Mouse (Mus musculus) kidney, postnatal 25 days (tissue): Measurements from ENCODE around the gene D630039A03Rik.
A peak's percentile ranks its signal among the peaks of the same experiment; 100 is the strongest.

Experiments used
- DNase-seq, 2 experiments: peaks; one replicate each; pipeline ENCODE4 v3.0.0; 2021; ENCODE audit warnings: mixed read lengths in 2 of 2

The D630039A03Rik gene

GRCm38 (mm10) chr4:57916201-57916661, at the start of gene D630039A03Rik:
TSS of gene D630039A03Rik (minus strand) at chr4:57916297.
- peak; percentile 74 to 82 for DNase-seq

GRCm38 (mm10) chr4:57965516-57965915, 49.4 kb upstream of the D630039A03Rik start:
- DNase-seq, result no peak

GRCm38 (mm10) chr4:57964143-57964542, 48.0 kb upstream of the D630039A03Rik start:
- DNase-seq, result no peak

DNA sequence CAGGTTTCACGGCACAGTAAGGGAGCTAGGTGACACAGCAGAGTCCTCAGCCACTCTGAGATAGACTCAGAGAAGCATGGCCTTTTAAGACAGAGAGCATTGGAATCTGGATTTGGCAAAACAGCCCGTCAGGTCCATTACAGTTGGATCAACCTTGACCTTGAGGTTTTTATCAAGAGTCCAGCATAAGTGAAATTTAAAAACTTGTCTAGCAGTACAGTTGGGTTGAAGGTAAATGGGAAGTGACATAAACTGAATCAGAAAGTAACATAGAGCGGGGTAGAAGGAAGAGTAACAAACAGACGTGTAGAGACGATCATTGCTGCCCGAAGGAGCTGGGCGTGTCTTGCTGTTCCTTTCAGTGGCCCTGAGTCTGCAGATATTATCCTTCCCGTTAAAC, 43.0 kb upstream of the D630039A03Rik start:
- DNase-seq, result no peak

- no peak for DNase-seq
Observed at GRCm38 (mm10) chr4:57958098-57958497, 42.0 kb upstream of the D630039A03Rik start.

DNA sequence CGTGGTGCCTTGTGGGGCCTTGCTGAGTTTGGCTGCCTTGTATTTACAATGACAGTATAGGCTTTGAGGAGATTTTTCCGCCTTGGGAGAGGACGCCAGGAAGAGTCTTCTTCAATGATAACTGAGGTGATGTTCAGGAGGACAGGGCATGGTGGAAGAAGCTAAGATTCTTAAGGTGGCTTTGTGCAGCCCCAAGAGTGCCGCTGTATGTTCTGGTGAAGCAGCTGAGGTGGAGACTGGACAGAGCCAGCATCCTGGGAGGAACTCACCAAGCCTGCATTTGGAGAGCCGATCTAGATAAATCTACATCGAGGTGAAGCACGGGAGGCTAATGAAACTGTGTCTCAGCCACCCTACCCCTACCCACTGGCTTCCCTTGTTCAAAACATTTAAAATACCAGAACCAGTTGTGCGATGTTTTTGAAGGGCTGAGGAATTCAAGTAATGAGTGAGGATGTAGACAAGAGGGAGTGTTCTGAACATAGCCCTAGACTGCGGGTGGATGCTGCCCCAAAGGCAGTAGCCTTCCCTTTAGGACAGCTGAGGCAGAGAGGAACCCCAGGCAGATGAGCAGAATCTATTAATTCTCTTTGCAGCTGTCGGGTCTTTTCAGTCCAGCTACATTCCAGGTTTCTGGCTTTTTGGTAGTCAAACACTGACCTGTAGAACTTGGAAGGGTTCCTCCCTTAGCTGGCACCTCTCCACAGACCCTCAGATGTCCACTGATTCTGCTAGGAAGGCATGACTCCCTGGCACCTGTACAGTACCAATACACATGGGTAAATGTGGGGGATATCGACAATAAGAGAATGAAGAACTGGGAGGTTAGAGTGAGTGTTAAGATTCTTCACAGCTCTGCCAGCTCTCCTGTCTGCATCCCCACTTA, 41.3 kb upstream of the D630039A03Rik start:
- no peak for DNase-seq

DNA sequence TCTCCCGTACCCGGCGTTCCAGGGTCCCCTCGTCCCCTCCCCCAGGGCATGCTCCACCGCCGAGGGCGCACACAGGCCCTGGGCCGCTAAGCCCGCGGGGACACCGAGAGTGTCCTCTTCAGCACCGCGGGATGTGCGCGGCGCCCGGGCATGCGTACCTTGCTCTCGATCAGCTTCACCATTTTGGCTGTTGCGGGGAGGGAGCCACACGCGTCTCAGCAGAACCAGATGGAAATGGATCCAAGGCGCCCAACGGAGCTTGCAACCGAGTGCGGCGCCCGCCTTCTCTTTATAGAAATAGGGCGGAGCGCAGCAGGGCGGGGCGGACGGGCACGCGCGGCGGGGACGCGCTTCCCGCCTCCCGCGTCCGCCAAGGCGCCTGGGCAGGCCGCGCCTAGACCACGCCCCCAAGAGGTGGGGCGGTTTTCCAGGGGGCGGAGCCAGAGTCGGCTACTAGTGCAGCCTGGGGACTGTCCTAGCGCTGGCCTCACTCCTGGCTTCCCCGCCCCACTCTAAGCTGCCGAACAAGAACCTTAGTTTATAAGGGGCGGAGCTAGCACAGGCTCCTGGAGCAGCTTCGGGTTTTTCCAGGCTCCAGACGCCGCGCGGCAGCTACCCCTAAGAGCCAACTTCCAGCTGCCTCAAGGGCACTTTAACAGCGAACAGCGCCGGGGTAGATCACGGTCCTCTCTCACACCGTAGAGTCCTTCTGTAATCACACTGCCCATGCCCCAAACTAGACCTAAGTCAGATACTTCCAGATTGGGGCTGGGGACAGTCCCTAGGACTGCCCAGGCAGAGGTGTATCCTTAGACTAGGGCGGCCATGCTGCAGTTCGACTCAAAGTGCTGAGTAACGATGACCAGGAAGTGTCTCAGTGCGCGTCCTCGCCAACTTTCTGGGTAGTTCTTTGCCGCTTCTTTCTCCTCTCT, 40.2 kb upstream of the D630039A03Rik start, which contains the start of gene Txn1:
Gene Txn1, minus strand, starts transcription at position 383 of the 932 bp plus-strand sequence.
- DNase-seq, result peak; percentile 97 to 99

GRCm38 (mm10) chr4:57955544-57955958, 39.5 kb upstream of the D630039A03Rik start:
- DNase-seq, result peak; percentile 80 to 89

DNA sequence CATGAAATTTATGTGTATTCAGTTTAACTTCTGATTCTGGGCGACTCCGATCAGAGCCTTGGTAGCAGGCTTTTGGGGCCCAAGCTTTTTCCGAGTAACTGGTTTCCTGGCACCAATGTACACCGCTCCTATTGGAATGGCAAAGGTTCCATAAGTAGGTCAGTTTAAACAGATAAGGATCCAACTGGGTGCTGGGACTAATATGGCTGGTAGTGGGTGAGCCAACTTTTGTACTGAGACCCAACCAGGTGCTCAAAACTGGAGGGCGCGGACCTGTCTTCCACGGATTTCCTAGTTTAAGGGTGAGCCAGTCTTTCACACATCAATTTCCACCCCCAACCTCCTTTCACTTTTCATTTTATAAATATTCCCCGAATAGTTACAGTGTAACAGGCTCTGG, 38.9 kb upstream of the D630039A03Rik start:
- DNase-seq, result no peak

DNA sequence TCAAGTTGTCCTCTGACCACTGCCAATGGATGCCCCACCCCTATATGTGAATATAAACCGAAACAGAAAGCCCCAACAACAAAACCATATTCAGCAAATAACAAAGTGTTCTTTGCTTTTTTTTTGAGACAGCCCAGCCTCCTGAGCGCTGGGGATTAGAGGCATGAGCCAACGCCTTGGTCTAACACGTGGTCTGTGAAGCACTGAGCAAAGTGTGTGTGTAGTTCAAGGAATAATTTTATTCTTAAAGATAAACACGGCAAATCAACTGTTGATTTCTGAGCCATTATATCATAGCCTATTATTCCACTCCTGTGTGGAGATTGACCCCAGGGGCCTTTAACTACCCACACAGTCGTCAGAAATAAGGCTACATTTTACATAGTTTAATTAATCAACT, 38.5 kb upstream of the D630039A03Rik start:
- DNase-seq, result peak in 1 of 2 experiments; percentile 48

DNA sequence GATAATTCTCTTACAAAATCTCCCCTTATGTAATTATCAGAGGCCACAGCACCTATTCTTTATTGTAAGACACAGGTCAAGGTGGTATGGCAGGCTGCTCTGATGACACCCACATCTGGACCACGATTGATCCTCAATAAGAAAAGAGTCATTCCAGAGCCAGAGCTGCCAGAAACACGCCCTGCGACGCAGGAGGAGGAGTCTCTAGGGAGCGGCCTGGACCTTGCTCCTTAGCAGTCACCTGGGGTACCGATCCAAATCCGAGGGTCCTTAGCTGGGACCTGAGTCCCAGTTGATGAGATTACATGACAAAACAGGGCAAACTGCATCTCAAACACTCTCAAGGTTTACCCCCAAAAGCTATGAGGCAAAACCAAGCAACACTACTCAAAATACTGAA, 37.7 kb upstream of the D630039A03Rik start:
- peak; percentile 54 to 70 for DNase-seq

- no peak for DNase-seq
Observed at GRCm38 (mm10) chr4:57952891-57953290, 36.8 kb upstream of the D630039A03Rik start.

DNA sequence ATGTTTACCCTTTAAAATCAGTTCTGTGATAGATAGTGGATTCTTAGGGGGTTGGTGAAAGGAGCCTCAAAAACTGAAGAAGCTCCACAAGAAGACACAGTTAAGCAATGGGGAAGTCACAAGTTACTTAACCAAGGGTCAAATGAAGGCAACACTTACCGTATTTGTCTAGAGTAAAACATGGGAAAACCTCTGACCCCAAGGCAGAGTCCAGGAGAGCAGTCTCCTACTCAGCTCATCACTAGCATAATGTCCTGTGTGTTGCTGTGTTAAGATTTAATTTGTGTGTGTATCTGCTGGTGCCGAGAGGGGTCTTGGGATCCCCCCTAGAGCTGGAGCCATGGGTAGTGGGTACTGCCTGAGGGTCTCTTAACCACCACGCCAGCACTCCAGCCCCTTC, 36.3 kb upstream of the D630039A03Rik start:
- DNase-seq, result peak; percentile 56 to 69

DNA sequence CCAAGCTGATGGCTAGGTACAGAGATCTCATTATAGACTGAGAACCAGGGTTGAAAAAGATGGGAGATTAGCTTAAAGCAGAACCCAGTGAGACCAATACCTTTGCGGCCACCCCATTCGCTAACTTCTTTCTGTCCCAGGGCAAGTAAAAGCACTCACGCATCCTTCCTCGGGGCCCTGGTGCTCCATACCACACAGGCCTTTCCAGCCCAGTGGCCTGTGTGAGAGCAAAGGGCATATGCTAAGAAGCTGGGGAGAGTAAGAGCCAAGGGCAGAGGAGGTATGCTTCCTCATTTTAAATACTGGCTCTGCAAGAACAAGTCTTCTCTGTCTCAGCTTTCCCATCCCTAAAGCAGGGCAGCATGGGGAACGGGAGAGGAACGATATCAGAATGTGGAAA, 33.8 kb upstream of the D630039A03Rik start:
- peak; percentile 57 to 84 for DNase-seq

- peak; percentile 39 to 63 for DNase-seq
Observed at GRCm38 (mm10) chr4:57947476-57947875, 31.4 kb upstream of the D630039A03Rik start.

DNA sequence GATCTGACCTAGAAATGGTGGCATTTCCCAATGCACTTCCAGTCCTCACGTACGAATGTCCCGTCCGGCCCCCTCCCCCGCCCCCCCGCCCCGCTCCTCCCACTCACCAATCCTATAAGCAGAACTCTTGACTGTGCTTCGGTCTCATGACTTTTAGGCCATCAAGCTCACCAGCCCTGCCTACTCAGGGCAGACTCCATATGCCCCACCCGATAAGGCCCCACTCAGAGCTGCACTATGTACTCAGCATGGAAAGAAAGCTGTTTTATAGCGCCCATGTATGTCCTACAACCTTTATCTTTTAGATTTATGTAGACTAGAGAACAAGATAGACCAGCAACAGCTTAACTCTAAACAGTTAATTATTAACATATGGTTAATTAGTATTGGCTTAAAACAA, 30.9 kb upstream of the D630039A03Rik start:
- DNase-seq, result no peak

DNA sequence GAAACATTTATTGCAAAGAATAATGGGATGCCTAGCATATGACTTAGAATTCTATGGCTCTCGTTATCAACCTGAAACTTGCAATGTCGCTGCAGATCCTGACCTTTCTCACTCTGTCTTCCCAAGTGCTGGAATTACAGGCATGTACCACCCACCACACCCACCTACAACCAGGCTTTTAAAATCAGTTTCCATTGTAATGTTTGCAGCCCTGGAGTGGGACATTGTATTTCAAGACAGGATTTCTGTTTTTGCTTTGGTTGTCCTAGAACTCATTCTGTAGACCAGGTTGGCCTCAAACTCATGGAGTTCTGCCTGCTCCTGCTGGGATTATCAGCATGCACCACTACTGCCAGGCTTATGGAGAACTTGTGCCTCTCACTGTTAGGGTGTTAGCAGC, 26.8 kb upstream of the D630039A03Rik start:
- no peak for DNase-seq

DNA sequence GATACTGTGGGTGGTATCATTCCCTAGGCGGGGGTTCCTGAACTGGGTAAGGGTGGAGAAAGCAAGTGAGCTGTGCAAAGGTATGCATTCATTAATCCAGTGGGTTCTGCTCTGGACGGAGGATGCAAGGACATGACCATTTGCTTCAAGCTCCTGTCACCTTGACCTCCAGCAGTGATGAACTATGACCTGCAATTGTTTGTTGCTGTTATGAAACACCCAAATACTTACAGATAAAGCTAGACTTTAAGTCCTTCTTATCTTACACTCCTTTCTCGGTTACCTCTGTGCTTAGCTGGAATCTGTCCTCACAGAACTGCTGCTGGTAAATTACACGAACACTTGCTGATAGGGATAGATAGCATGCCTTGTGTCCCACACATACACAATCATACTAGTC, 24.5 kb upstream of the D630039A03Rik start:
- DNase-seq, result no peak

- no peak for DNase-seq
Observed at GRCm38 (mm10) chr4:57937292-57937691, 21.2 kb upstream of the D630039A03Rik start.

DNA sequence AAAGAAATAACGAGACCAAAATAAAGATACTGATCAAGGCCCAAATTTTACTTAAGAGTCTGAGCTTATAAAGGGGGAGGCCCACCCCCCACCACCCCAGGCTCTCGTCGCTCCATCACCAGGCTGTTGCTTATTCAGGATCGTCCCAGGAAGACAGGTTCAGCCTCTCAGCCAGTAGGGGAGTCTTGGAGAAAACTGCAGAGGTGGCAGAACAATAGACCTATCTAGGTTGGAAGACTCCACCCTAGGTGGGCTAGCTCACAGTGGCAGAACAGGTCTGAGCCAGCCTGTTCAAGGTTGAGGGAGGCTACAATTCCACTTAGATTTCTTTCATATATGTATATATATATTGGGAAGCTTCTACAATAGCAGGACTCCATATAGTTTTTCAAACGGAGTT, 18.1 kb upstream of the D630039A03Rik start:
- DNase-seq, result no peak

GRCm38 (mm10) chr4:57930559-57931170, 14.6 kb upstream of the D630039A03Rik start:
- DNase-seq, result no peak

GRCm38 (mm10) chr4:57927464-57928205, 11.5 kb upstream of the D630039A03Rik start:
- DNase-seq, result peak; percentile 41
